Mouse (Mus musculus): ENCODE measurements at regions not wholly inside any gene's neighbourhood (a gene's known extent, or its start where the extent isn't known, plus 50 kb on each side); places are given as distances from the start of the nearest gene placed in this dataset.

GRCm38 (mm10) chr2:137966460-137967076 lies 289.8 kb upstream of the Btbd3 start:
- H3K27ac ChIP-seq = no peak overlapping the region
- no peaks in the 10 kb centered on the region for H3K27me3 ChIP-seq (replicated peaks)
- H3K9ac ChIP-seq = no peak overlapping the region
- no peak overlapping the region for H3K4me2 ChIP-seq (replicated peaks)
- H3K9me3 ChIP-seq = no peaks in the 10 kb centered on the region
- WGBS = 73% methylated on average over 10 of the region's 10 CpGs
- H3K4me1 ChIP-seq (replicated peaks) = no peaks in the 10 kb centered on the region
- no peak overlapping the region for H3K4me3 ChIP-seq (replicated peaks)
- no peaks in the 10 kb centered on the region for H3K36me3 ChIP-seq
- ATAC-seq = no peak

GRCm38 (mm10) chr2:137954830-137955229 lies 301.5 kb upstream of the Btbd3 start:
- no peaks in the 10 kb centered on the region for H3K9me3 ChIP-seq
- H3K4me1 ChIP-seq (replicated peaks) = no peaks in the 10 kb centered on the region
- 91% methylated on average over 2 of the region's 2 CpGs for WGBS
- no peak overlapping the region for H3K4me3 ChIP-seq (replicated peaks)
- no peaks in the 10 kb centered on the region for H3K36me3 ChIP-seq
- ATAC-seq = no peak
- no peak overlapping the region for H3K4me2 ChIP-seq (replicated peaks)
- H3K27me3 ChIP-seq (replicated peaks) = no peaks in the 10 kb centered on the region
- no peak overlapping the region for H3K27ac ChIP-seq
- no peak overlapping the region for H3K9ac ChIP-seq

GRCm38 (mm10) chr2:137953144-137953543 lies 303.2 kb upstream of the Btbd3 start:
- Histone ChIP-seq H3K4me3 (replicated peaks) (no peak overlapping the region), H3K9ac (no peak overlapping the region), H3K4me2 (replicated peaks) (no peak overlapping the region), H3K27ac (no peak overlapping the region), H3K36me3 (no peaks in the 10 kb centered on the region), H3K27me3 (replicated peaks) (no peaks in the 10 kb centered on the region), H3K9me3 (no peaks in the 10 kb centered on the region), H3K4me1 (replicated peaks) (no peaks in the 10 kb centered on the region)
- no peak for ATAC-seq
- WGBS = 77% methylated on average over 2 of the region's 2 CpGs

DNA sequence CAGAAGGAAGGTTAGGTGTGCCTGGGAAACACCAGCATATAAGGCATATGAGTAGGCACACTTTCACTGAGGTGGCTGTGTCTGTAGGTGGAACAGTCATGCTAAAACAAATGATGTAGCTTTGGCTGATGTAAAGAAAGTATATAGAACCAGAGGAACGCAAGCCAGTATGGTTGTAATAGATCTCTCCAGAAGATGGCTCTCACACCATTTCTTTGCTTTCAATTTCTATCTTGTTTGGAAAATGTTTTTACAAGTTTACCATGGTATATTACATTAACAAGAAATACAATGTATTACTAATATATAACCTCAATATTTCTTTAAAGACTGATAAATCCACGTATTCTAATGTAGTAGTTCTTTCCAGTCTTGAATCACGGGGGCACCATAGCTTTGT lies 304.4 kb upstream of the Btbd3 start:
- Histone ChIP-seq H3K27me3 (replicated peaks) (no peaks in the 10 kb centered on the region), H3K9ac (no peak overlapping the region), H3K4me2 (replicated peaks) (no peak overlapping the region), H3K36me3 (no peaks in the 10 kb centered on the region), H3K4me1 (replicated peaks) (no peaks in the 10 kb centered on the region), H3K9me3 (no peaks in the 10 kb centered on the region), H3K27ac (no peak overlapping the region), H3K4me3 (replicated peaks) (no peak overlapping the region)
- ATAC-seq = no peak
- WGBS = 81% methylated on average over 3 of the region's 3 CpGs

- Histone ChIP-seq H3K4me2 (replicated peaks) (no peak overlapping the region), H3K4me1 (replicated peaks) (no peaks in the 10 kb centered on the region), H3K36me3 (no peaks in the 10 kb centered on the region), H3K27ac (no peak overlapping the region), H3K27me3 (replicated peaks) (no peaks in the 10 kb centered on the region), H3K9me3 (no peaks in the 10 kb centered on the region), H3K4me3 (replicated peaks) (no peak overlapping the region), H3K9ac (no peak overlapping the region)
- ATAC-seq = no peak
Observed at GRCm38 (mm10) chr2:137950931-137951330, 305.4 kb upstream of the Btbd3 start.

DNA sequence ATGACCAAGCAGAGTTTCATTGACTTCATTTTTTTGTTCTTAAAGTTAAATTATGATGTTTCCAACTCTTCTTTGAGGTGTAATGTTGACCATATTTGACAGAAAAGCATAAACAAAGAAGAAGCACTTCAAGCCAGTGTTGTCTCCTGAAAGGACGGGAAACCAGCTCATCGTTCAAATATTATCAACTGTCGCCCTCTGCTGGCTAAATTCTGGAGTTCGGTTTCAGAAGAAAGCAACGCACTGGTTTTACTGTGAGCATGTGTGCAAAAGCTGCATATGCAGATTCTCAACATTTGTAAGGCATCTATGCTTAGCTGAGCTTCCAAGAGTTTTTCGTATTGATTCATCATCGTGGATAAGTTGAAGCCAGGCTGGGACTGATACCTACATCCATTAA lies 313.6 kb upstream of the Btbd3 start:
- H3K9me3 ChIP-seq = no peaks in the 10 kb centered on the region
- H3K9ac ChIP-seq = no peak overlapping the region
- H3K4me2 ChIP-seq (replicated peaks) = no peak overlapping the region
- no peaks in the 10 kb centered on the region for H3K36me3 ChIP-seq
- no peak overlapping the region for H3K4me3 ChIP-seq (replicated peaks)
- H3K4me1 ChIP-seq (replicated peaks) = no peaks in the 10 kb centered on the region
- no peak overlapping the region for H3K27ac ChIP-seq
- peak; percentile 75 for ATAC-seq
- H3K27me3 ChIP-seq (replicated peaks) = no peaks in the 10 kb centered on the region
- 8% methylated on average over 7 of the region's 7 CpGs for WGBS

GRCm38 (mm10) chr2:137939591-137939990 lies 316.8 kb upstream of the Btbd3 start:
- no peak for ATAC-seq
- Histone ChIP-seq H3K27ac (no peak overlapping the region), H3K36me3 (no peaks in the 10 kb centered on the region), H3K4me2 (replicated peaks) (no peak overlapping the region), H3K9me3 (no peaks in the 10 kb centered on the region), H3K4me3 (replicated peaks) (no peak overlapping the region), H3K27me3 (replicated peaks) (no peaks in the 10 kb centered on the region), H3K4me1 (replicated peaks) (no peaks in the 10 kb centered on the region), H3K9ac (no peak overlapping the region)
- 81% methylated on average over 3 of the region's 3 CpGs for WGBS

DNA sequence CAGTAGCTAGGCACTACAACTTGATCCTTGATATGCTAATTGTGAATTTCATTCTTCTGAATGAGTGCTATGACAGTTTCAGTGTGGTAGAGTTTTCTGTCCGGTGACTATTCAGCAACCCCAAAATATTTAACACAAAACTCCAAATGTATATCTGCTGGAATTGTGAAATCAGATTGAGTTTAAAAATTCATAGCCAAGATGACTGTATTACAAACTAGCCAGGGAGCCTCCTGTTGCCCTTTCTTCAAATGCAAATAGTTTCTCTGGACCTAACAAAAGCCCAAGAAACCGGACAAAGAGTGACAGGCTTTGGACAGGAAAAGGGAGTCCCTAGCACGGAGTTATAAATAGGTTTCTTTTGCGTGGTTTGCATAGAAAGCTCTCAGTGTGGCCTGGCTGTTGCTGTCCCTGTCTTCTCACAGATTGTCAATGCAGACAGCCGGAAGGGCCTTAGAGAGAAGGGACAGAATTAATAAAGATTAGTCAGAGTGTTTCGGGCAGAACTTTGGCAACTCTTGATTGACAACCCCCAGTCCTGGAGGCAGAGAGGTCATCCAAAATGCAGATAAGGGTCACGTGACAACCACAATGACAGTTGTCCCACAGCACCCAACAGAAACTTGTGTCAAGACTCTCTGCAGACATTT lies 317.4 kb upstream of the Btbd3 start:
- ATAC-seq = no peak
- H3K9me3 ChIP-seq = no peaks in the 10 kb centered on the region
- no peak overlapping the region for H3K4me3 ChIP-seq (replicated peaks)
- no peak overlapping the region for H3K4me2 ChIP-seq (replicated peaks)
- no peak overlapping the region for H3K9ac ChIP-seq
- 70% methylated on average over 7 of the region's 7 CpGs for WGBS
- no peaks in the 10 kb centered on the region for H3K27me3 ChIP-seq (replicated peaks)
- H3K27ac ChIP-seq = no peak overlapping the region
- H3K4me1 ChIP-seq (replicated peaks) = no peaks in the 10 kb centered on the region
- H3K36me3 ChIP-seq = no peaks in the 10 kb centered on the region

- Histone ChIP-seq H3K36me3 (no peaks in the 10 kb centered on the region), H3K4me1 (replicated peaks) (no peaks in the 10 kb centered on the region), H3K4me3 (replicated peaks) (no peak overlapping the region), H3K9ac (no peak overlapping the region), H3K27me3 (replicated peaks) (no peaks in the 10 kb centered on the region), H3K9me3 (no peaks in the 10 kb centered on the region), H3K4me2 (replicated peaks) (no peak overlapping the region), H3K27ac (no peak overlapping the region)
- ATAC-seq = no peak
- WGBS = 71% methylated on average over 2 of the region's 2 CpGs
Observed at GRCm38 (mm10) chr2:137936613-137937012, 319.8 kb upstream of the Btbd3 start.

DNA sequence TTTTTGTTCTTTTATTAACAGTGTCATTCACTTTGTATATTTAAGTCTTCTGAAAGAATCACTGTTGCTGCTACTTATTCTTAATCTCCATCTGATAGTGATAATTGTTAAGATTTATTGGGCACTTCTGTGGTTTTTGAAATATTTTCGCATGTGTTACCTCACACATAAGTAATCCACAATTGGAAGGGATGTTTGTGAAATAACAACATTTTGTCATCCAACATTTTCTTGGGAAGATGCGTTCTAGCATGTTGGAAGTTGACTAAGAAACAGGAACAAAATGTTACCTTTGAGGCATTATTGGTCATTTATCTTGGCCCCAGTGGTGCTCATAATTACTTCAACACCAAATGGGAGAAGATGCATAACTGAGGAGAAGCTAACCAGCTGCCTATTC lies 323.4 kb upstream of the Btbd3 start:
- 86% methylated on average over 2 of the region's 2 CpGs for WGBS
- ATAC-seq = no peak
- no peak overlapping the region for H3K27ac ChIP-seq

DNA sequence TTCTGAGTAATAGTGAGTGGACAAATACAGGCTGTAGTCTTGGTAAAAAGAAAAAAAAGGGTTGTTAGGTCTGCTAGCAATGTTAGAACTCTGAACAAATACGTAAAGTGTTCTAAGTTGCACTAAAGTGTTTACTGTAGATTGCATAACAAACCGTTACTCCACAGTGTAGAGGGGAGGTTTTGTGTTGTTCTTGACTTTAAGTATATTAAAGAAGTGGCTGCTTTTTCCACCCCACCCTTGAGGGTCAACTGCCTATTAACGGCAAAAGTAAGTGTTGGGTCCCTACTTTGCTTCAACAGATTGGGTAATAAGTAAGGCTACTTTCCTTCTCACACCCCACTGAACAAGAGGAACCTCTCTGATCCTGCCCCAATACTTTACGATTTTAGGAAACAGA lies 323.9 kb upstream of the Btbd3 start:
- Histone ChIP-seq H3K27me3 (replicated peaks) (no peaks in the 10 kb centered on the region), H3K9ac (no peak overlapping the region), H3K36me3 (no peaks in the 10 kb centered on the region), H3K4me3 (replicated peaks) (no peak overlapping the region), H3K9me3 (no peaks in the 10 kb centered on the region), H3K4me2 (replicated peaks) (no peak overlapping the region), H3K4me1 (replicated peaks) (no peaks in the 10 kb centered on the region), H3K27ac (no peak overlapping the region)
- 82% methylated on average over 4 of the region's 4 CpGs for WGBS
- ATAC-seq = no peak

More for the DNA sequence above, 323.4 kb upstream of the Btbd3 start:
- Histone ChIP-seq H3K27me3 (replicated peaks) (no peaks in the 10 kb centered on the region), H3K9me3 (no peaks in the 10 kb centered on the region), H3K36me3 (no peaks in the 10 kb centered on the region), H3K4me2 (replicated peaks) (no peak overlapping the region), H3K4me1 (replicated peaks) (no peaks in the 10 kb centered on the region), H3K4me3 (replicated peaks) (no peak overlapping the region), H3K9ac (no peak overlapping the region)

- Histone ChIP-seq H3K27ac (no peak overlapping the region), H3K9me3 (no peaks in the 10 kb centered on the region), H3K27me3 (replicated peaks) (no peaks in the 10 kb centered on the region), H3K9ac (no peak overlapping the region), H3K4me1 (replicated peaks) (no peaks in the 10 kb centered on the region), H3K4me3 (replicated peaks) (no peak overlapping the region), H3K36me3 (no peaks in the 10 kb centered on the region), H3K4me2 (replicated peaks) (no peak overlapping the region)
- no peak for ATAC-seq
- WGBS = 71% methylated on average over 5 of the region's 5 CpGs
Observed at GRCm38 (mm10) chr2:137925488-137925887, 330.9 kb upstream of the Btbd3 start.

GRCm38 (mm10) chr2:137924576-137924975 lies 331.8 kb upstream of the Btbd3 start:
- Histone ChIP-seq H3K36me3 (no peaks in the 10 kb centered on the region), H3K27me3 (replicated peaks) (no peaks in the 10 kb centered on the region), H3K4me2 (replicated peaks) (no peak overlapping the region), H3K9me3 (no peaks in the 10 kb centered on the region), H3K27ac (no peak overlapping the region), H3K9ac (no peak overlapping the region), H3K4me3 (replicated peaks) (no peak overlapping the region), H3K4me1 (replicated peaks) (no peaks in the 10 kb centered on the region)
- 64% methylated on average over 2 of the region's 2 CpGs for WGBS
- ATAC-seq = no peak
